Mouse (Mus musculus) cerebellum, postnatal 4 days (tissue): ENCODE measurements around the gene Fbxo39.

Source experiments
- DNase-seq, 2 experiments: peaks; one replicate each; pipeline ENCODE4 v3.0.0; 2022; ENCODE audit warnings: low spot score in 2 of 2, mixed read lengths in 1 of 2

Fbxo39 gene

DNA sequence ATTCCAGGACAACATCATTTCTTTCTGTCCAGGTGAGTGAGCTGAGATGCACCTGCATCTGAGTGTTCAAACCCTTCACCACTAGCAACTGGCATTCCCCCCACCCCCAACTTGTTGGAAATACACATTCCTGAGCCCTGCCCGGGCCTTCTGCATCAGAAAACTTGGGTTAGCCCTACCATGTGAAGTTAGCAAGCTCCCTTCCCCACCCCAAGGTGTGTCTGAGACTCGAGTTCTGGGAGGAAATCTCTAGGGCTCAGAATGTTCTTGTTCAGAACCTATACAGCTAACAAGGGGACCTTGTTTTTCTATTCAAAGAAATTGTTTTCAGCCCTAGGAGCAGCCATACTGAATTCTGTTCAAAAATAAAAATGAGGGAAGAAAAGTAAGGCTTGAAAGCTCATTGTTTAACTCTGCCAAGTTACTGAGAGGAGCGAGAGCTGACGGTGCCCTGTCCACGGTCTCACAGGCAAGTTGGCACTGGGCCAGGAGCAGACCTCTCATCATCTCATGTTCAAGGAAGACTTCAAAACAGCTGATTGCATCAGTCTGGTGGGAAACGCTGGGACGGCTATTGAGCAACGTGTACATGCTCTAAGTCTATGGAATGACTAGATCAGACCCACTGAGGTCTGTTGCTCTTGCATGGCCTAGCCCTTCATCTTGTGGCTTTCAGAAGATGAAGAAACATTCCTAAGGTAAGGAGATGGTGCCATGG lies 49.4 kb downstream of the Fbxo39 start:
- DNase-seq = no peak

DNA sequence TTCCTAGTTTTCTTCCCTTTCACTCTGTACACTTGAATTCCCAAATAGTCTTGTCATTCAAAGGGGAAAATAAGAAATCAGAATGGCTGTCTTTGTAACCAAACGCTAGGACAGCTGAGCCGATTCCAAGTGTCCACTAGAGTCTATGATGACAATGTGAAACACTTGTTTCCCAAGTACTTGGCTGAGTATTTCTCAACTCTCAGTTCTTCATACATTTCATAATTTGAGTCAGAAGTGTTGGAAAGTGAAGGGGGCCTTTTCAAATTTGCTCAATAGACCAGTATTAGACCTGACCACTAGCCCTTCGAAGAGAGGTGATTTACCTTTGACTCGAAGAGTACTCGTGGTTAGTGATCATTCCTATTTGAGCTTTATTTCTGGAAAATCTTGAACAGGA lies 50.3 kb downstream of the Fbxo39 start:
- no peak for DNase-seq

DNA sequence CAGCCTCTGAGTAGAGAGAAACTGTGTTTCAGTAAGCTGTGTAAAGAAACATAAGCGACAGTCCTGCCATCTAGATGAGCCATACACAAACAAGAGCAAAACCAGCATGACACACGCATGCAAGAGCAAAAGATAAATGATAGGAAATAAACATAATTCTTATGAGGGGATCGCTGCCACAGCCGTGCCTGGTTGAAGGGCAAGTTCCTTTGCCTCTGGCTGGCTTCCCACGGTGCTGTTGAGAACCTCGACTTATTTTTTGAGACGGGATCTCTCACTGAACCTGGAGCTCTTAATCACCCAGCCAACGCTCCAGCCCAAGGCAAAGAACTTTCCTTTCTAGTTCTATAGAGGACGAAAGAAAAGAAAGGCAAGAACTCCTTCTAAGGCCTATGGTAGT lies 51.9 kb downstream of the Fbxo39 start:
- no peak for DNase-seq

DNA sequence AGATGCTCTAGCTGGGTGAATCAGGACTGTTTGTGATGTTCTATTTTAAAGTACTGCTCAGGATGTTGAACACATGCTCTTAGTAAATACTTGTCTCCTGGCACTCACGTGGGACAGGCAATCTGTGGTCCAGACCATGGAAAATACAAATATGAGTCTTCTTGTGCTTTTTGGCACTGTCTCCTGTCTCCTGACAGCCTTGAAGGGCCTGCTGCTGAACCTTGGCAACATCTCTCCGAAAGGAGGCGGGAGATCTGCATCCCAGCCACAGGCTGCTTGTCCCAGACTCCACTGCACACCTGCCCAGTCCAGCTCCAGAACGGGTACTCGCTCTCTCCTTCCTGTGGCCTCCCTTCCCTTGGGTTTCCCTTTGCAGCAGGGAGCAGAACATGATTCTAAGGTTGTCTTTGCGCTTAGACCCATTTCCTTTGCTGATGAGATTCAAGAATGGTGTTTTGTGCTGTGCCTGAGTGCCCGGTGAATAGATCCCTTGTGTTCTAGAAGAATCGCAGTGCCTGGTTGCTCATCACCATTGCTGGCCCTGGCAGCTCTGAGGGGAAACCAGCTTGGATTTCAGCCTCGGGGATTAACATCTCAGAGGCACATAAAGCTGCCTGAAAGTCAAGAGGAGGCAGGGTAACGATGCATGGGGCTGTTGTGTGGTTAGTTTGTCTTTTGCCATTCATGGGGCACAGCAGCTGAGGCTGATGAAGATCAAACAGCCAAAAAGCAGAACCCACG lies 53.9 kb downstream of the Fbxo39 start:
- DNase-seq = peak in 1 of 2 experiments; percentile 12
